Mouse (Mus musculus) kidney, adult 8-10 months (tissue): ENCODE results near the gene Pgm1.

Experiments
- DNase-seq, 2 experiments: peaks; one replicate each; pipeline ENCODE4 v3.0.0; 2022

The Pgm1 gene

GRCm38 (mm10) chr4:100027773-100028172, 98.6 kb downstream of the Pgm1 start:
- DNase-seq = no peak

- DNase-seq = peak; percentile 59 to 84
These were observed 99.4 kb downstream of the Pgm1 start for GRCm38 (mm10) chr4:100028641-100029040.

- DNase-seq = no peak
These were observed 102.1 kb downstream of the Pgm1 start for GRCm38 (mm10) chr4:100031270-100031669.

GRCm38 (mm10) chr4:100032608-100033007, 103.4 kb downstream of the Pgm1 start:
- DNase-seq = no peak

GRCm38 (mm10) chr4:100033944-100034343, 104.7 kb downstream of the Pgm1 start:
- DNase-seq = no peak

GRCm38 (mm10) chr4:100034971-100035370, 105.8 kb downstream of the Pgm1 start:
- DNase-seq = no peak

- DNase-seq = no peak
These were observed 106.8 kb downstream of the Pgm1 start for GRCm38 (mm10) chr4:100035919-100036554.
